ENCODE assay signal across 9 mouse cellular contexts in genomic region chr16:91270982-91271549, GRCm38 (mm10). TPM values are rescaled to one million over a fixed set of nuclear protein-coding genes. Genes with fewer than 3 reads are reported as not detected.
DNase-seq lines count a peak whose midpoint lies in the region; ATAC-seq and TF ChIP-seq lines count a peak whose summit lies in the region.
"Had no signal": no experiment of that assay in that cellular context is flagged by ENCODE, and none has a peak within 500 bp of the region (broad histone marks: within the 10 kb centered on the region; RNA-seq: fewer than 3 reads in every experiment).

No protein-coding gene starts in this region.

- H3K4me1 ChIP-seq in liver, adult 2 months (ENCODE audit: control insufficient read depth, insufficient read depth, low read length), result peaks cover 2% of the 10 kb centered on the region; the same call in 1 of the 2 replicates
- peaks cover 5% of the 10 kb centered on the region; the same call in 1 of the 2 replicates for H3K4me1 ChIP-seq in liver, postnatal 0 days (ENCODE audit: insufficient read depth)
- H3K4me1 ChIP-seq in hindbrain, embryonic 12.5 days, result peaks cover 17% of the 10 kb centered on the region

- no peaks in the 10 kb centered on the region for H3K9me3 ChIP-seq in liver, postnatal 0 days (ENCODE audit: low read length)
- no peaks in the 10 kb centered on the region for H3K9me3 ChIP-seq in hindbrain, embryonic 12.5 days (replicated peaks)

- peak overlapping the region; percentile 28; the same call in 1 of the 2 replicates for H3K4me3 ChIP-seq in liver, adult 2 months (ENCODE audit: insufficient read depth, low read depth, low read length)
- H3K4me3 ChIP-seq in liver, postnatal 0 days (ENCODE audit: low read depth, low read length), result no peak overlapping the region
- peak overlapping the region; percentile 43; the same call in 1 of the 2 replicates for H3K4me3 ChIP-seq in hindbrain, embryonic 12.5 days

- TF ChIP-seq POLR2A in liver, adult 2 months (IDR thresholded peaks at IDR 0.05; ENCODE audit: extremely low read depth, insufficient read depth, low read length), result no peak

- no peak for TF ChIP-seq EP300 in liver, postnatal 0 days (IDR thresholded peaks at IDR 0.05; ENCODE audit: low read depth)

- H3K4me2 ChIP-seq in liver, postnatal 0 days (ENCODE audit: low read depth, low read length), result no peak overlapping the region
- peak overlapping the region; percentile 76 for H3K4me2 ChIP-seq in hindbrain, embryonic 12.5 days (replicated peaks)

- no peak for DNase-seq in liver, adult 2 months (ENCODE audit: extremely low read depth, low read depth, low spot score)
- no peak for DNase-seq in liver, postnatal 0 days
- peak; percentile 32 for DNase-seq in embryo, embryonic 9.5 days (ENCODE audit: extremely low spot score)
- DNase-seq in neural tube, embryonic 10.5 days (ENCODE audit: extremely low spot score, low spot score), result peak; percentile 55
- no peak for DNase-seq in gastrocnemius, adult 18-20 months (ENCODE audit: low spot score)
- no peak for DNase-seq in left cerebral cortex, adult 18-20 months (ENCODE audit: low spot score in 2 of 2)
- DNase-seq in Muller cell, postnatal 12 days (ENCODE audit: inconsistent ontology term), result no peak
- DNase-seq: kidney, postnatal 36 days had no signal

- no peaks in the 10 kb centered on the region for H3K36me3 ChIP-seq in liver, adult 2 months (ENCODE audit: control insufficient read depth, insufficient read depth, low read length)
- H3K36me3 ChIP-seq in liver, postnatal 0 days (replicated peaks; ENCODE audit: insufficient read depth, low read length), result no peaks in the 10 kb centered on the region
- H3K36me3 ChIP-seq in hindbrain, embryonic 12.5 days, result no peaks in the 10 kb centered on the region

- TF ChIP-seq CTCF in liver, adult 2 months (IDR thresholded peaks at IDR 0.05; ENCODE audit: low read depth, low read length), result no peak
- no peak for TF ChIP-seq CTCF in liver, postnatal 0 days (IDR thresholded peaks at IDR 0.05; ENCODE audit: low read depth)

- H3K27ac ChIP-seq in liver, adult 2 months (replicated peaks; ENCODE audit: insufficient read depth, low read depth, low read length), result no peak overlapping the region
- no peak overlapping the region for H3K27ac ChIP-seq in liver, postnatal 0 days (ENCODE audit: low read depth)
- no peak overlapping the region for H3K27ac ChIP-seq in hindbrain, embryonic 12.5 days

- H3K27me3 ChIP-seq in liver, adult 2 months (ENCODE audit: control insufficient read depth, insufficient read depth, low read length), result no peaks in the 10 kb centered on the region
- H3K27me3 ChIP-seq in liver, postnatal 0 days (ENCODE audit: insufficient read depth, low read length), result peaks cover 92% of the 10 kb centered on the region
- H3K27me3 ChIP-seq in hindbrain, embryonic 12.5 days, result peaks cover 100% of the 10 kb centered on the region

- ATAC-seq in liver, postnatal 0 days, result no peak
- ATAC-seq in hindbrain, embryonic 12.5 days (ENCODE audit: low FRiP score), result no peak

- 6% methylated on average over 29 of the region's 29 CpGs for WGBS in liver, adult 2 months
- 4% methylated on average over 29 of the region's 29 CpGs for WGBS in liver, postnatal 0 days (ENCODE audit: insufficient replicate concordance)
- WGBS in hindbrain, embryonic 12.5 days, result 1% methylated on average over 29 of the region's 29 CpGs

- 0 out of 2 replicates have a peak overlapping the region, but pooled peaks have one; percentile 1 for H3K9ac ChIP-seq in liver, adult 2 months (ENCODE audit: low read depth, low read length)
- H3K9ac ChIP-seq in liver, postnatal 0 days (replicated peaks), result no peak overlapping the region
- H3K9ac ChIP-seq in hindbrain, embryonic 12.5 days, result no peak overlapping the region

- no peaks in the 10 kb centered on the region for H3K79me2 ChIP-seq in liver, adult 2 months (ENCODE audit: control insufficient read depth, insufficient read depth, low read length)

RNA-seq across cellular contexts. Expression of gene Olig1, which starts 1.5 kb away (rescaled TPM):
- 0.34 and 0.55 TPM in 2 replicates for total RNA-seq in liver, adult 2 months (2014; rRNA removed)
- 2.1 and 2.4 TPM in 2 replicates for polyA plus RNA-seq in liver, adult 2 months (2012; rRNA removed)
- polyA plus RNA-seq in liver, postnatal 0 days (2015; fragmentation: Nextera tagmentation; extraction: Ambion mirVana), result 0.28 and 0.33 TPM in 2 replicates
- 2.7 and 5.2 TPM in 2 replicates for polyA plus RNA-seq in hindbrain, embryonic 12.5 days (2016; fragmentation: Nextera tagmentation; extraction: Ambion mirVana)
- total RNA-seq in gastrocnemius, adult 18-20 months (2021), result not detected
- total RNA-seq in left cerebral cortex, adult 18-20 months (2021), result 10 to 100 TPM; 67.3 to 77.0 TPM

RNA-seq across cellular contexts. Expression of gene Olig2, which starts 45.8 kb away (rescaled TPM):
- total RNA-seq in liver, adult 2 months (2014; rRNA removed), result not detected in 2 replicates
- polyA plus RNA-seq in liver, adult 2 months (2012; rRNA removed), result not detected in 2 replicates
- not detected in 2 replicates for polyA plus RNA-seq in liver, postnatal 0 days (2015; fragmentation: Nextera tagmentation; extraction: Ambion mirVana)
- 2.8 and 3.4 TPM in 2 replicates for polyA plus RNA-seq in hindbrain, embryonic 12.5 days (2016; fragmentation: Nextera tagmentation; extraction: Ambion mirVana)
- total RNA-seq in gastrocnemius, adult 18-20 months (2021), result not detected
- 10 to 100 TPM; 19.5 to 22.6 TPM for total RNA-seq in left cerebral cortex, adult 18-20 months (2021)

Comparison
In these comparisons a context has a peak if more than half of its experiments do, and no peak if none do; other contexts are left out.
1. DNase-seq: peak in embryo, embryonic 9.5 days (single experiment) and neural tube, embryonic 10.5 days (single experiment); none in liver, adult 2 months (single experiment), liver, postnatal 0 days (single experiment), gastrocnemius, adult 18-20 months (single experiment), left cerebral cortex, adult 18-20 months (0 of 2) and Muller cell, postnatal 12 days (single experiment).
2. RNA of gene Olig1, which starts 1.5 kb away (total RNA-seq): 67.3 to 77.0 TPM in left cerebral cortex, adult 18-20 months; 0.34 to 0.55 TPM in liver, adult 2 months and not detected in gastrocnemius, adult 18-20 months; every median in the first group is over 10 times any median in the second.
3. RNA of gene Olig2, which starts 45.8 kb away (total RNA-seq): 19.5 to 22.6 TPM in left cerebral cortex, adult 18-20 months; not detected in liver, adult 2 months and not detected in gastrocnemius, adult 18-20 months; every median in the first group is over 10 times any median in the second.